Mouse (Mus musculus) stomach, embryonic 14.5 days (tissue): Measurements from ENCODE around the gene Kif5c. TPM values are rescaled to one million over a fixed set of nuclear protein-coding genes. Genes with fewer than 3 reads are reported as not detected.

Experiments
- ATAC-seq: fragments of 200-750 bp; cut with Nextera tagmentation; 2 replicates; pipeline ENCODE4 v1.8.0; 2017; ENCODE audit warnings: low read depth, moderate TSS enrichment; ENCODE audit not compliant: insufficient number of reproducible peaks, insufficient read depth, low FRiP score
- H3K27ac ChIP-seq: fragments of 300-500 bp; sonication (generic); 2 replicates; pipeline ENCODE4 v1.5.1; 2014; ENCODE audit warnings: mild to moderate bottlenecking, low read length, moderate library complexity, mixed read lengths
- H3K27me3 ChIP-seq: fragments of 300-500 bp; sonication (generic); 2 replicates; pipeline ENCODE4 v1.6.1; 2014; ENCODE audit warnings: low read length, control low read depth, mixed read lengths; ENCODE audit not compliant: control insufficient read depth, insufficient read depth
- H3K36me3 ChIP-seq: fragments of 300-500 bp; sonication (generic); 2 replicates; pipeline ENCODE4 v1.6.1; 2014; ENCODE audit warnings: mild to moderate bottlenecking, control low read depth, low read length, moderate library complexity, mixed read lengths; ENCODE audit not compliant: control insufficient read depth, insufficient read depth
- H3K4me1 ChIP-seq: fragments of 300-500 bp; sonication (generic); 2 replicates; pipeline ENCODE4 v1.6.1; 2014; ENCODE audit warnings: low read length, control low read depth, mixed read lengths; ENCODE audit not compliant: control insufficient read depth, insufficient read depth
- H3K4me2 ChIP-seq: fragments of 300-500 bp; sonication (generic); replicated peaks from 2 replicates; pipeline ENCODE4 v1.6.1; 2014; ENCODE audit warnings: low read depth, low read length, control low read depth
- H3K4me3 ChIP-seq: fragments of 300-500 bp; sonication (generic); 2 replicates; pipeline ENCODE4 v1.5.1; 2014; ENCODE audit warnings: low read depth, low read length, control low read depth
- H3K9ac ChIP-seq: fragments of 300-500 bp; sonication (generic); replicated peaks from 2 replicates; pipeline ENCODE4 v1.6.1; 2014; ENCODE audit warnings: low read depth, mild to moderate bottlenecking, control low read depth, low read length, moderate library complexity, mixed read lengths
- H3K9me3 ChIP-seq: fragments of 300-500 bp; sonication (generic); 2 replicates; pipeline ENCODE4 v1.6.1; 2016; ENCODE audit warnings: low read depth, low read length, control low read depth; ENCODE audit not compliant: control insufficient read depth
- WGBS: fragments of 180-500 bp; shearing (Covaris S2); extraction: QIAGEN DNeasy Blood & Tissue Kit; methylation state at CpG from one replicate; pipeline ENCODE4 v1.1.7; 2014; 5-methylcytosine and 5-hydroxymethylcytosine counted together
- polyA plus RNA-seq: library from polyadenylated mRNA; unstranded; fragments of >200 nt; fragmentation: Nextera tagmentation; extraction: Ambion mirVana; gene quantifications from 2 replicates; pipeline ENCODE4 v1.2.1, GENCODE M21; 2014

The Kif5c gene
- polyA plus RNA-seq, 1 experiment from 2014 or later = 11.6 TPM

- no peaks in the 10 kb centered on the region for H3K36me3 ChIP-seq
- no peaks in the 10 kb centered on the region for H3K27me3 ChIP-seq
- no peak overlapping the region for H3K27ac ChIP-seq
- WGBS = 87% methylated on average over 5 of the region's 5 CpGs
- no peak for ATAC-seq
- H3K4me2 ChIP-seq = no peak overlapping the region
- H3K4me1 ChIP-seq = no peaks in the 10 kb centered on the region
- no peak overlapping the region for H3K4me3 ChIP-seq
- no peaks in the 10 kb centered on the region for H3K9me3 ChIP-seq
- H3K9ac ChIP-seq = no peak overlapping the region
Observed at GRCm38 (mm10) chr2:49609611-49610010, 9.5 kb upstream of the Kif5c start.

- Histone ChIP-seq H3K4me2 (no peak overlapping the region), H3K4me3 (no peak overlapping the region), H3K4me1 (peaks cover 5% of the 10 kb centered on the region; the same call in 1 of the 2 replicates), H3K9ac (no peak overlapping the region), H3K27me3 (no peaks in the 10 kb centered on the region), H3K27ac (no peak overlapping the region), H3K9me3 (no peaks in the 10 kb centered on the region), H3K36me3 (no peaks in the 10 kb centered on the region)
- ATAC-seq = no peak
- 82% methylated on average over 3 of the region's 3 CpGs for WGBS
Observed at GRCm38 (mm10) chr2:49616765-49617164, 2.3 kb upstream of the Kif5c start.

DNA sequence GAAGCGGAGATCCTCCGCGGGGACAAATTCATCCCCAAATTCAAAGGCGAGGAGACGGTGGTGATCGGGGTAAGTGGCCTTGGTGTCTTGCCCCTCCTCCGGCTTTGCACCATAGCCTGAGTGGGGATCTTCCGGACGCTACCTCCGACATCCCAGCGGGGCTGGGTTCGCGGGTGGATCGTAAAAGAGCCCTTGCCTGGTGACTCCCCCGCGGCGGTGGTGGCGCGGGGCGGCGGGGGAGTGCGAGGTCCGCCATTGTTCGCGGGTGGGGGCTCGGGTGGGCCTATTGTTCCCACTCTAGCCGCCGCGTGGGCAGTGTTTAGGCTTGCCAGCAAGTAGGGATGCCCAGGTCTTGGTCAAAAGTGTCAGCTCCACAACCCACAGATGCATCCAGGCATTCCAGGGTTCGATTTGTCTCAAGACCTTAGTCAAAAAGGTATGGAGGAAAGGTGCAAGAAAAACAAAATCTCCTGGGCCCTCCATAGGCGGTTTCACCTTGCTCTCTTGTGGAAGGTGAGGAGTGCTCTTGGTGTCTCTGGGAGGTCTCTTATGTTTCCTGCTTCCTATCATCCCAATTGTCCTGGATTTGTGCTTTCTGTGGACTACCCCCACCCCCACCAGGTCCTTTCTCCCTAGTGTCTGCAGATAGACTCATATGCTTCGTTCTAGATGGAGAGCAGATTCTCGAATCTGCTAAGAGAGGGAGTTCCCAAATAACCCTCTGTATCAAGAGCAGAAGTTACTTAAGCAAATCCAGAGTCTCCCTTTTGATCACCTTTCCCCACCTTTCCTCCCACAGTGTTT lies 823 bp downstream of the Kif5c start:
- no peak overlapping the region for H3K27ac ChIP-seq
- ATAC-seq = peak; percentile 38; the same call in 1 of the 2 replicates
- WGBS = 1% methylated on average over 33 of the region's 33 CpGs
- peak overlapping the region; percentile 59 for H3K4me3 ChIP-seq
- H3K4me1 ChIP-seq = peaks cover 5% of the 10 kb centered on the region; the same call in 1 of the 2 replicates
- H3K9ac ChIP-seq = peak overlapping the region; percentile 4
- H3K9me3 ChIP-seq = no peaks in the 10 kb centered on the region
- H3K36me3 ChIP-seq = no peaks in the 10 kb centered on the region
- H3K4me2 ChIP-seq = peak overlapping the region; percentile 94
- H3K27me3 ChIP-seq = no peaks in the 10 kb centered on the region

GRCm38 (mm10) chr2:49620626-49621117 lies 1.6 kb downstream of the Kif5c start:
- peak overlapping the region; percentile 94 for H3K4me2 ChIP-seq
- H3K27ac ChIP-seq = no peak overlapping the region
- H3K9ac ChIP-seq = no peak overlapping the region
- no peak for ATAC-seq
- 18% methylated on average over 14 of the region's 14 CpGs for WGBS
- peak overlapping the region; percentile 59; the same call in 1 of the 2 replicates for H3K4me3 ChIP-seq
- no peaks in the 10 kb centered on the region for H3K27me3 ChIP-seq
- no peaks in the 10 kb centered on the region for H3K36me3 ChIP-seq
- peaks cover 5% of the 10 kb centered on the region; the same call in 1 of the 2 replicates for H3K4me1 ChIP-seq
- H3K9me3 ChIP-seq = no peaks in the 10 kb centered on the region

DNA sequence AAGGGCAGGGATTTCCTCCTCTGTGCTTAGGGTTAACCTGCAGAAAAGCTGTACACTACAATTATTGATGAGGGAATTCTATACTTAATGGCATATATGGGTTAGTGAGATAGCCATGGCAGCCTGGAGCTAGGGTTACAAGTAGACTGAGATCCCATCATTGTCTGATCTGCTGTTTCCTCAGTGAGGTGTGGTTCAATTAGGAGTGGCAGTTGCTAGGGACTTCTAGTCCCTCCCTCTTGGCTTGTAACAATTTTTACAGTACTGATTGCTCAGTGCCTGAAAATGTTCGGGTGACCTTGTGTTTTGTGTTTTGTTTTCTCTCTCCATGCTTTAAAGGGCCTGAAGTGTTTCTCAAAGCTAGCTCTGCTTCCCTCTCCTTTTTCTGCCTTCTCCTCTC lies 2.1 kb downstream of the Kif5c start:
- H3K4me3 ChIP-seq = no peak overlapping the region
- H3K9ac ChIP-seq = no peak overlapping the region
- peaks cover 5% of the 10 kb centered on the region; the same call in 1 of the 2 replicates for H3K4me1 ChIP-seq
- no peaks in the 10 kb centered on the region for H3K36me3 ChIP-seq
- no peak overlapping the region for H3K4me2 ChIP-seq
- H3K27me3 ChIP-seq = no peaks in the 10 kb centered on the region
- 79% methylated on average over 1 of the region's 1 CpGs for WGBS
- H3K9me3 ChIP-seq = no peaks in the 10 kb centered on the region
- H3K27ac ChIP-seq = no peak overlapping the region
- no peak for ATAC-seq

- Histone ChIP-seq H3K27me3 (no peaks in the 10 kb centered on the region), H3K27ac (no peak overlapping the region), H3K4me3 (no peak overlapping the region), H3K4me1 (no peaks in the 10 kb centered on the region), H3K36me3 (no peaks in the 10 kb centered on the region), H3K9me3 (no peaks in the 10 kb centered on the region), H3K4me2 (no peak overlapping the region), H3K9ac (no peak overlapping the region)
- no peak for ATAC-seq
- 64% methylated on average over 1 of the region's 1 CpGs for WGBS
Observed at GRCm38 (mm10) chr2:49625581-49625980, 6.5 kb downstream of the Kif5c start.

GRCm38 (mm10) chr2:49627611-49628010 lies 8.5 kb downstream of the Kif5c start:
- Histone ChIP-seq H3K9me3 (no peaks in the 10 kb centered on the region), H3K36me3 (no peaks in the 10 kb centered on the region), H3K4me1 (no peaks in the 10 kb centered on the region), H3K4me3 (no peak overlapping the region), H3K27ac (0 out of 2 replicates have a peak overlapping the region, but pooled peaks have one; percentile 27), H3K27me3 (no peaks in the 10 kb centered on the region), H3K9ac (no peak overlapping the region), H3K4me2 (no peak overlapping the region)
- 60% methylated on average over 7 of the region's 7 CpGs for WGBS
- ATAC-seq = no peak

GRCm38 (mm10) chr2:49628094-49628705 lies 9.1 kb downstream of the Kif5c start:
- no peaks in the 10 kb centered on the region for H3K36me3 ChIP-seq
- ATAC-seq = no peak
- H3K27ac ChIP-seq = no peak overlapping the region
- H3K27me3 ChIP-seq = no peaks in the 10 kb centered on the region
- no peaks in the 10 kb centered on the region for H3K4me1 ChIP-seq
- H3K9me3 ChIP-seq = no peaks in the 10 kb centered on the region
- no peak overlapping the region for H3K4me3 ChIP-seq
- H3K9ac ChIP-seq = no peak overlapping the region
- WGBS = 74% methylated on average over 6 of the region's 6 CpGs
- no peak overlapping the region for H3K4me2 ChIP-seq
